Mouse (Mus musculus): Measurements from ENCODE around the gene Unk. TPM values are rescaled to one million over a fixed set of nuclear protein-coding genes. Genes with fewer than 3 reads are reported as not detected.
A peak's percentile ranks its signal among the peaks of the same experiment; 100 is the strongest.

Unk gene
- total RNA-seq (2012; rRNA removed), result 21.7 and 24.0 TPM in 2 replicates
- 10 to 100 TPM in 1 of 2 experiments, not detected in 1; 42.3 TPM for polyA plus RNA-seq (2012; ENCODE audit: insufficient read depth in 1 of 2, insufficient read length in 2 of 2, low read depth in 1 of 2, low replicate concordance in 2 of 2, missing spikeins in 1 of 2)

DNA sequence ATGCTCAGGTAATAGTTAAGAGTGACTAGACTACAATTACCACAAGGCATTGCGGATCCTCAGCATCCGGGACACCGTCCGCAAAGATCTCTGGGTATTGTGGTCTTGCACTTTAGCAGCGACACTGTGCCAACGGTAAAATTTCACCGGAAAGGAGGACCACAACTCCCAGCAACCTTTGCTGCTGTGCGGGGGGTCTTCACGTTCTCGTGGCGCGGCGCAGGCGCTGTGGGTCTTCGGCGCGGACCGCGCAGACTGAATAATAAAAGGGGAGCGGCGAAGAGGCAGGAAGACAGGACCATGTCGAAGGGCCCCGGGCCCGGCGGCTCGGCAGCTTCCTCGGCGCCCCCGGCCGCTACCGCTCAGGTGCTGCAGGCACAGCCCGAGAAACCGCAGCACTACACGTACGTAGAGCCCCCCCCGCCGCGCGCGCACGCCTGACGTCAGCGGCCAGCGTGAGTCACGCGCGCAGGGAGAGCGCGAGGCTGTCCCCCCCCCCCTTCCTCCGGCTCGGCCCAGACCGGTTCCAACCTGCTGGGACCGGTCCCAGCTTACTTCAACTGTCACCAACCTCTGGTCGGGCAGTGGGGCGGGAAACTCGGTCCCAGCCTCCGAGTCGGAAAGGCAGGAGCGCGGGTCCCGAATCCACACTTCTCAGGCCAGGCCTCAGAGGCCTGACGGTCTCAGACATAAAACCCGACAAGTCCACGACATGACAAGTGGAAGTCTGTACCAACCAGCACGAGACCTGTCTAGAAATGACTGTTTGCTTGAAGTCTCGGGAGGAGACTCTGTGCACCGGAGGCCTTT is at the start of gene Unk:
Unk (plus strand) TSS at position 235 of the 810 bp plus-strand sequence.
- no peaks in the 10 kb centered on the region for H3K9me3 ChIP-seq (replicated peaks; ENCODE audit: insufficient read depth, low read length)
- H3K4me1 ChIP-seq (ENCODE audit: control insufficient read depth in 1 of 2, insufficient read depth in 2 of 2, low read length in 2 of 2), result peaks cover 9 to 27% of the 10 kb centered on the region in 2 experiments; a peak in 3 of 4 replicates
- H3K27me3 ChIP-seq (ENCODE audit: control insufficient read depth in 1 of 2, insufficient read depth in 2 of 2, low read length in 2 of 2), result no peaks in the 10 kb centered on the region
- DNase-seq (ENCODE audit: low read depth, low spot score), result peak; percentile 100
- H3K27ac ChIP-seq (ENCODE audit: control insufficient read depth, low read depth, low read length), result peak within 1 kb of the TSS; percentile 95
- H3K4me3 ChIP-seq (ENCODE audit: control insufficient read depth in 1 of 2, insufficient read depth in 1 of 2, low read depth in 2 of 2, low read length in 2 of 2), result peak within 1 kb of the TSS; percentile 79 to 87
- peaks cover 0 to 27% of the 10 kb centered on the region in 2 experiments; a peak in 2 of 4 replicates for H3K36me3 ChIP-seq (ENCODE audit: control insufficient read depth in 1 of 2, insufficient read depth in 2 of 2, low read length in 2 of 2)
- H3K79me2 ChIP-seq (ENCODE audit: control insufficient read depth, insufficient read depth, low read length, poor library complexity), result peaks cover 41% of the 10 kb centered on the region
- H3K9ac ChIP-seq (ENCODE audit: control insufficient read depth, low read depth, low read length, poor library complexity, severe bottlenecking), result peak within 1 kb of the TSS; percentile 97
- TF ChIP-seq JUND (IDR thresholded peaks at IDR 0.05; ENCODE audit: low read depth, low read length) (no peak), POLR2A (IDR thresholded peaks at IDR 0.05; ENCODE audit: control insufficient read depth in 1 of 2, insufficient read depth in 1 of 2, low read depth in 1 of 2, low read length in 2 of 2, poor library complexity in 1 of 2) (peak; percentile 66 to 77; a peak in 3 of 4 replicates), TAL1 (IDR thresholded peaks at IDR 0.05; ENCODE audit: low read length) (no peak), NRF1 (IDR thresholded peaks at IDR 0.05; ENCODE audit: insufficient read depth, low read depth, low read length, poor library complexity, severe bottlenecking) (peak; percentile 97), CHD2 (IDR thresholded peaks at IDR 0.05; ENCODE audit: low read length) (peak; percentile 91), ZMIZ1 (IDR thresholded peaks at IDR 0.05; ENCODE audit: low read depth, low read length) (peak; percentile 77; the same call in 1 of the 2 replicates), CTCF (IDR thresholded peaks at IDR 0.05 in 2 of 3, conservative IDR thresholded peaks at IDR 0.05 in 1 of 3; ENCODE audit: control insufficient read depth in 1 of 3, insufficient read depth in 1 of 3, low read depth in 2 of 3, low read length in 3 of 3, poor library complexity in 1 of 3, severe bottlenecking in 1 of 3) (no peak), MEF2A (IDR thresholded peaks at IDR 0.05; ENCODE audit: extremely low read depth, insufficient replicate concordance, low read depth, low read length, poor library complexity, severe bottlenecking) (no peak), SMC3 (IDR thresholded peaks at IDR 0.05; ENCODE audit: low read depth, low read length) (no peak), ETS1 (IDR thresholded peaks at IDR 0.05; ENCODE audit: low read depth, low read length) (peak; percentile 12; the same call in 1 of the 2 replicates), CHD1 (IDR thresholded peaks at IDR 0.05; ENCODE audit: low read depth, low read length) (no peak; the same call in 1 of the 2 replicates), NELFE (IDR thresholded peaks at IDR 0.05; ENCODE audit: low read depth, low read length) (peak; percentile 79), RAD21 (IDR thresholded peaks at IDR 0.05; ENCODE audit: low read depth, low read length) (no peak), MYC (IDR thresholded peaks at IDR 0.05; ENCODE audit: low read depth, low read length) (peak; percentile 96), TBP (IDR thresholded peaks at IDR 0.05; ENCODE audit: low read depth, low read length) (peak; percentile 84), ELF1 (IDR thresholded peaks at IDR 0.05; ENCODE audit: low read depth, low read length) (peak; percentile 78), MAZ (IDR thresholded peaks at IDR 0.05; ENCODE audit: low read depth, low read length) (peak; percentile 98), EP300 (IDR thresholded peaks at IDR 0.05; ENCODE audit: low read depth in 1 of 2, low read length in 2 of 2) (peak in 1 of 2 experiments; percentile 54; a peak in 1 of 4 replicates), RCOR1 (IDR thresholded peaks at IDR 0.05; ENCODE audit: low read depth, low read length) (no peak), USF1 (IDR thresholded peaks at IDR 0.05; ENCODE audit: low read depth, low read length) (peak; percentile 74), ZC3H11A (IDR thresholded peaks at IDR 0.05; ENCODE audit: low read depth, low read length) (no peak), POLR2AphosphoS2 (IDR thresholded peaks at IDR 0.05; ENCODE audit: low read length) (no peak; the same call in 1 of the 2 replicates), MYB (IDR thresholded peaks at IDR 0.05; ENCODE audit: low read depth, low read length) (no peak; the same call in 1 of the 2 replicates), HCFC1 (IDR thresholded peaks at IDR 0.05; ENCODE audit: low read depth, low read length) (peak; percentile 96), ZNF384 (IDR thresholded peaks at IDR 0.05; ENCODE audit: low read depth, low read length) (0 out of 2 replicates have a peak, but pooled peaks have one; percentile 14), TCF12 (IDR thresholded peaks at IDR 0.05; ENCODE audit: low read depth, low read length) (peak; percentile 78), GATA1 (IDR thresholded peaks at IDR 0.05; ENCODE audit: low read depth, low read length) (peak; percentile 26; the same call in 1 of the 2 replicates), UBTF (IDR thresholded peaks at IDR 0.05; ENCODE audit: borderline replicate concordance, insufficient read depth, low read depth, low read length) (0 out of 2 replicates have a peak, but pooled peaks have one; percentile 9), ZKSCAN1 (IDR thresholded peaks at IDR 0.05; ENCODE audit: low read depth, low read length) (no peak), SIN3A (IDR thresholded peaks at IDR 0.05; ENCODE audit: low read length) (peak; percentile 77), USF2 (IDR thresholded peaks at IDR 0.05; ENCODE audit: borderline replicate concordance in 1 of 2, insufficient read depth in 1 of 2, low read depth in 1 of 2, low read length in 2 of 2) (no peak), GABPA (IDR thresholded peaks at IDR 0.05; ENCODE audit: low read depth, low read length) (peak; percentile 75; the same call in 1 of the 2 replicates), POLR2AphosphoS5 (IDR thresholded peaks at IDR 0.05; ENCODE audit: borderline replicate concordance, low read depth, low read length) (no peak), BHLHE40 (IDR thresholded peaks at IDR 0.05; ENCODE audit: borderline replicate concordance, low read depth, low read length) (no peak; the same call in 1 of the 2 replicates)

All from MEL (cell line).